Mouse (Mus musculus) stomach, embryonic 16.5 days (tissue): ENCODE results near the gene Chchd6. TPM values are rescaled to one million over a fixed set of nuclear protein-coding genes. Genes with fewer than 3 reads are reported as not detected.

Experiments used
- ATAC-seq: fragments of 200-750 bp; cut with Nextera tagmentation; 2 replicates; pipeline ENCODE4 v1.8.0; 2017; ENCODE audit warnings: moderate number of reproducible peaks, moderate TSS enrichment; ENCODE audit not compliant: insufficient read depth, low FRiP score
- H3K27ac ChIP-seq: fragments of 300-500 bp; sonication (generic); 2 replicates; pipeline ENCODE4 v1.5.1; 2014; ENCODE audit warnings: low read length
- H3K27me3 ChIP-seq: fragments of 300-500 bp; sonication (generic); 2 replicates; pipeline ENCODE4 v1.6.1; 2014; ENCODE audit warnings: low read length, control low read depth, mixed read lengths; ENCODE audit not compliant: control insufficient read depth, insufficient read depth
- H3K36me3 ChIP-seq: fragments of 300-500 bp; sonication (generic); 2 replicates; pipeline ENCODE4 v1.6.1; 2014; ENCODE audit warnings: low read length; ENCODE audit not compliant: control insufficient read depth, insufficient read depth
- H3K4me1 ChIP-seq: fragments of 300-500 bp; sonication (generic); 2 replicates; pipeline ENCODE4 v1.6.1; 2014; ENCODE audit warnings: low read length, control low read depth, mixed read lengths; ENCODE audit not compliant: control insufficient read depth, insufficient read depth
- H3K4me2 ChIP-seq: fragments of 300-500 bp; sonication (generic); 2 replicates; pipeline ENCODE4 v1.6.1; 2014; ENCODE audit warnings: low read depth, low read length, mixed read lengths
- H3K4me3 ChIP-seq: fragments of 300-500 bp; sonication (generic); replicated peaks from 2 replicates; pipeline ENCODE4 v1.5.1; 2014; ENCODE audit warnings: mild to moderate bottlenecking, low read length
- H3K9ac ChIP-seq: fragments of 300-500 bp; sonication (generic); 2 replicates; pipeline ENCODE4 v1.6.1; 2014; ENCODE audit warnings: low read length
- H3K9me3 ChIP-seq: fragments of 300-500 bp; sonication (generic); replicated peaks from 2 replicates; pipeline ENCODE4 v1.6.1; 2016; ENCODE audit warnings: low read length, control low read depth; ENCODE audit not compliant: control insufficient read depth
- WGBS: fragments of 180-500 bp; shearing (Covaris S2); extraction: QIAGEN DNeasy Blood & Tissue Kit; methylation state at CpG from one replicate; pipeline ENCODE4 v1.1.7; 2014; 5-methylcytosine and 5-hydroxymethylcytosine counted together
- polyA plus RNA-seq: library from polyadenylated mRNA; unstranded; fragments of >200 nt; fragmentation: Nextera tagmentation; extraction: Ambion mirVana; gene quantifications from 2 replicates; pipeline ENCODE4 v1.2.1, GENCODE M21; 2015

Chchd6 gene
- polyA plus RNA-seq, 1 experiment from 2014 or later = 38.0 TPM

- no peak for ATAC-seq
- Histone ChIP-seq H3K9me3 (no peaks in the 10 kb centered on the region), H3K4me2 (no peak overlapping the region), H3K4me3 (no peak overlapping the region), H3K9ac (no peak overlapping the region), H3K4me1 (no peaks in the 10 kb centered on the region), H3K27ac (no peak overlapping the region), H3K27me3 (no peaks in the 10 kb centered on the region), H3K36me3 (no peaks in the 10 kb centered on the region)
- WGBS = 83% methylated on average over 1 of the region's 1 CpGs
Observed at GRCm38 (mm10) chr6:89424461-89424860, 171.0 kb downstream of the Chchd6 start.

GRCm38 (mm10) chr6:89422621-89423020 lies 172.8 kb downstream of the Chchd6 start:
- no peak overlapping the region for H3K9ac ChIP-seq
- H3K4me1 ChIP-seq = no peaks in the 10 kb centered on the region
- WGBS = 82% methylated on average over 3 of the region's 3 CpGs
- H3K9me3 ChIP-seq = no peaks in the 10 kb centered on the region
- H3K4me3 ChIP-seq = no peak overlapping the region
- no peaks in the 10 kb centered on the region for H3K36me3 ChIP-seq
- ATAC-seq = peak; percentile 66; the same call in 1 of the 2 replicates
- peak overlapping the region; percentile 34 for H3K27ac ChIP-seq
- no peak overlapping the region for H3K4me2 ChIP-seq
- no peaks in the 10 kb centered on the region for H3K27me3 ChIP-seq

GRCm38 (mm10) chr6:89421922-89422321 lies 173.5 kb downstream of the Chchd6 start:
- Histone ChIP-seq H3K9me3 (no peaks in the 10 kb centered on the region), H3K27me3 (no peaks in the 10 kb centered on the region), H3K9ac (no peak overlapping the region), H3K4me1 (no peaks in the 10 kb centered on the region), H3K27ac (peak overlapping the region; percentile 34; the same call in 1 of the 2 replicates), H3K4me3 (no peak overlapping the region), H3K4me2 (no peak overlapping the region), H3K36me3 (no peaks in the 10 kb centered on the region)
- no peak for ATAC-seq
- 77% methylated on average over 3 of the region's 3 CpGs for WGBS

- no peaks in the 10 kb centered on the region for H3K4me1 ChIP-seq
- H3K27ac ChIP-seq = no peak overlapping the region
- ATAC-seq = no peak
- H3K4me2 ChIP-seq = no peak overlapping the region
- H3K9ac ChIP-seq = no peak overlapping the region
- no peak overlapping the region for H3K4me3 ChIP-seq
- no peaks in the 10 kb centered on the region for H3K27me3 ChIP-seq
- no peaks in the 10 kb centered on the region for H3K36me3 ChIP-seq
- WGBS = 80% methylated on average over 6 of the region's 6 CpGs
- H3K9me3 ChIP-seq = no peaks in the 10 kb centered on the region
Observed at GRCm38 (mm10) chr6:89421503-89421902, 173.9 kb downstream of the Chchd6 start.

- 47% methylated on average over 2 of the region's 2 CpGs for WGBS
- no peaks in the 10 kb centered on the region for H3K27me3 ChIP-seq
- H3K4me2 ChIP-seq = no peak overlapping the region
- no peaks in the 10 kb centered on the region for H3K4me1 ChIP-seq
- H3K36me3 ChIP-seq = no peaks in the 10 kb centered on the region
- no peak overlapping the region for H3K4me3 ChIP-seq
- H3K9ac ChIP-seq = no peak overlapping the region
- no peaks in the 10 kb centered on the region for H3K9me3 ChIP-seq
- no peak overlapping the region for H3K27ac ChIP-seq
- no peak for ATAC-seq
Observed at GRCm38 (mm10) chr6:89420756-89421155, 174.7 kb downstream of the Chchd6 start.

GRCm38 (mm10) chr6:89420110-89420509 lies 175.3 kb downstream of the Chchd6 start:
- Histone ChIP-seq H3K4me2 (no peak overlapping the region), H3K4me1 (no peaks in the 10 kb centered on the region), H3K4me3 (no peak overlapping the region), H3K36me3 (no peaks in the 10 kb centered on the region), H3K27me3 (no peaks in the 10 kb centered on the region), H3K27ac (no peak overlapping the region), H3K9me3 (no peaks in the 10 kb centered on the region), H3K9ac (no peak overlapping the region)
- no peak for ATAC-seq

- H3K27me3 ChIP-seq = no peaks in the 10 kb centered on the region
- 87% methylated on average over 3 of the region's 3 CpGs for WGBS
- no peaks in the 10 kb centered on the region for H3K9me3 ChIP-seq
- no peaks in the 10 kb centered on the region for H3K36me3 ChIP-seq
- no peak for ATAC-seq
- no peak overlapping the region for H3K4me2 ChIP-seq
- no peak overlapping the region for H3K9ac ChIP-seq
- H3K27ac ChIP-seq = no peak overlapping the region
- no peak overlapping the region for H3K4me3 ChIP-seq
- H3K4me1 ChIP-seq = no peaks in the 10 kb centered on the region
Observed at GRCm38 (mm10) chr6:89419066-89419815, 176.2 kb downstream of the Chchd6 start.

- Histone ChIP-seq H3K27ac (no peak overlapping the region), H3K4me2 (no peak overlapping the region), H3K9ac (no peak overlapping the region), H3K9me3 (no peaks in the 10 kb centered on the region), H3K36me3 (no peaks in the 10 kb centered on the region), H3K4me1 (no peaks in the 10 kb centered on the region), H3K4me3 (no peak overlapping the region), H3K27me3 (no peaks in the 10 kb centered on the region)
- 62% methylated on average over 3 of the region's 3 CpGs for WGBS
- ATAC-seq = no peak
Observed at GRCm38 (mm10) chr6:89416030-89416595, 179.3 kb downstream of the Chchd6 start.

- no peak overlapping the region for H3K4me2 ChIP-seq
- H3K36me3 ChIP-seq = no peaks in the 10 kb centered on the region
- ATAC-seq = no peak
- no peak overlapping the region for H3K9ac ChIP-seq
- no peaks in the 10 kb centered on the region for H3K9me3 ChIP-seq
- H3K27me3 ChIP-seq = no peaks in the 10 kb centered on the region
- no peak overlapping the region for H3K4me3 ChIP-seq
- H3K27ac ChIP-seq = no peak overlapping the region
- 76% methylated on average over 2 of the region's 2 CpGs for WGBS
- H3K4me1 ChIP-seq = no peaks in the 10 kb centered on the region
Observed at GRCm38 (mm10) chr6:89415091-89415490, 180.4 kb downstream of the Chchd6 start.
